Mouse (Mus musculus) ovary, postnatal 36 days (tissue): ENCODE measurements at regions not wholly inside any gene's neighbourhood (a gene's known extent, or its start where the extent isn't known, plus 50 kb on each side); places are given as distances from the start of the nearest gene placed in this dataset.
A peak's percentile ranks its signal among the peaks of the same experiment; 100 is the strongest.

Source experiments
- DNase-seq: peaks from one replicate; pipeline ENCODE4 v3.0.0; 2022; ENCODE audit warnings: low spot score, mixed read lengths

DNA sequence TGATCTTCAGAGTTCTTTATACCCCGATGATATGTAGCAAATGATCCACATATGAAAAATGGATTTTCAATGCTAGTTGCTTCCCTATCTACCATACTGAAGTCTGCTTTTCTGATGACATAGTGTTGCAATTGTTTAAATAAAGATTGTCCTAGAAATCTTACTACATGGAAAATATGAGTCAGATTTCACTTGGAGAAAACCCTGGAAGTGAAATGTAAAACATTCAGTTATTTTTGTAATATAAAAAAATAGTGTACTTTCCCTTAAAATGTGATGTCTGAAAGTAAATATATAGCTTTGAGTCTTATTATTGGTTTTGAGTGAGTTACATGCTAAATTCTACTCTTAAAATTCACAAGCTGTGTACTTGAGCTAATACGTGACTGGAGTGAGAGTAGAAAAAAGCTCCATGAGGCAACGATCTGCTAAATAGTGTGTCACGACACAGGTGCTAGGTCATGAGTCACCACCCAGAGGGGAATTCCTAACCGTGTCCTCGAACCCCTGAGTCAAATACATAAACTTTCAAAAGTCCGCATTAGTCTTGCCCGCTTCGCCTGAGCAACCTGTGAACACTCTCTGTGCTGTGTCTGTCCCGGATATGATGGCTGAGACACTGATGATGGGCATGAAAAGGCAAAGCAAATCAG is 430.5 kb downstream of the Hsfy2 start:
- DNase-seq = no peak

- DNase-seq = no peak
These were observed 442.0 kb downstream of the Hsfy2 start for GRCm38 (mm10) chr1:56195224-56195623.

DNA sequence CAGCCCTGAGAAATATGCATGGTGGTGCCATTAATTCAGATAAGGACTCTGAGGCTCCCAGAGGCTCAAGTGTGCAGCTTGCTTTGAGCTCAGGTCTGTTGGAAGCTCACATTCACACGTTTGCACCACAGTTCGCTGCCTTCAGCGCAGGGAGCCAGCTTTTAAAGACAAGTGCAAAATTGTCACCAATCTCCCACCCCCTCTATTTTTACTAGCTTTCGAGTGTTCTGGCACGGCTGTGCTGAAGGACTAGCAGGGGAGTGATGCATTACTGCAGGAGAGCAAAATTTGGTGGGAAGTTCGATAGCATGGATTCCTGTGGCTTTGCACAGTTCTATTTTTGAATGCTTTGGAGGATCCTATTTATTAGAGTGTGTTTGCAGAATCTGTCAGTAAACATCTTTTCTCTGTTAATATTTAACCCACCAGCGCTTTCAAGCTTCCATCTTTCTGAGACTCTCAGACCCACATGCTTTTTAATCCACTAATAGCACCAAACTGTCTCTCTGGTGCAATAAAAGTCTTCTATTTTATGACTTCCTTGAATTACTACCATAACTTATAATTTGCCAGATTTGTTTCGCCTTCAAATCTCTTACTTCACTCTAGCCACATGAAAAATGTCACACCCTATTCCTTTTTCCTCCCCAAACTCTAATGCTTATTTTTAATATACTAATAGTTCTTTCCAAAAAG is 453.6 kb downstream of the Hsfy2 start:
- no peak for DNase-seq

DNA sequence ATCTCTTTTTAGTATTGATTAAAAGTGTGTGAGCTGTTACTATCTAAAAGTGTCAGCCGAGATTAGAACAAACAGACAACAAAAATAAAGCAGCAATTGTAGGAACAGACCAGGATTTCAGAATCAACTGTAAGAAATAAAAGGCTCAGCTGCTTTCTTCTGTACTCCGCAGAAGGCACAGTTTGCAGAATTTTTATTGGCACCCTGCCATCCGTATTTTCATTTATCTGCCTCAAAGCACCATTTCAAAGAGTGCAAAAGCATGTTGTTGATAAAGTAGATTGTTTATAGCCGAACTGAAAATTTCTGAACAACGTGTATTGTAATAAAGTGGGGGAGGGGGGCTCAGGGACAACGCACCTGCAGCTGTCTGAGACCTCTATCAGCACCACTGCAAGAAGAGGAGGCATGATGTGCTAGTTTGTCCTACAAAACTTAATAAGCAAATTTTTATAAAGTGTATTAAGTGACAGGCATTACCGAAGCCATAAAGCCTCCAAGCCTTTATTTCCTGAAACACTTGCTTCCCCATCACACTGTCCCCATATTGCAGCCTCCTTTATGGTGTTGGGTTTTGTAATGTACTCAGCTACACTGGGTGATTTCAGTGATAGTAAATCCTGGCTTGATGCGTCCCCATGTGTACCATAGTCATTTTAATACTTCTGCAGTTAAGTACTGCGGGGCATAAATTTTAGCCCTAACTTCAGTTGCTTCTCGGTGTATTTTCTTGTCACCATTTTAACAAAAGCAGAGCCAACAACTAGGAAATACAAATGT is 457.8 kb downstream of the Hsfy2 start:
- DNase-seq = no peak

DNA sequence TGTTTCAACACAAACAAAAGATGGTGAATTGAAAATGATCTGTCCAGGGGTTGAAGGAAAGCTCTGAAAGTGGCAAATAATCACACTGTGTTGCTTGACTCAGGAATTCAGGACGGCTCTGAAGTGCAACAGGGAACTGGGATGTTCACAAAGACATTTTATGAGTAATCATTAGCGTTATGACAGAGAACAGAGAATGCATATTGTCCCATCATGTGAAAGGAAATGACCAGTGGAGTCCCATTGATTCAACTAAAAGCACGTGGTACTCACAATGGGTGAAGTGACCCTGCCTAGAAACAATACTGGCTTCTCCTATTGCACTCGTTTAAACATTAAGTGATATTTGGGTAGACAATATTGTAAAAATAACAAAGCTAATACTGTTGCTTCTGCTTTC is 466.1 kb downstream of the Hsfy2 start:
- no peak for DNase-seq

- no peak for DNase-seq
These were observed 468.5 kb downstream of the Hsfy2 start for GRCm38 (mm10) chr1:56168712-56169111.

- no peak for DNase-seq
These were observed 469.2 kb downstream of the Hsfy2 start for GRCm38 (mm10) chr1:56168063-56168462.

GRCm38 (mm10) chr1:56165228-56165627 is 472.0 kb downstream of the Hsfy2 start:
- DNase-seq = no peak

GRCm38 (mm10) chr1:56164366-56164765 is 472.9 kb downstream of the Hsfy2 start:
- no peak for DNase-seq

DNA sequence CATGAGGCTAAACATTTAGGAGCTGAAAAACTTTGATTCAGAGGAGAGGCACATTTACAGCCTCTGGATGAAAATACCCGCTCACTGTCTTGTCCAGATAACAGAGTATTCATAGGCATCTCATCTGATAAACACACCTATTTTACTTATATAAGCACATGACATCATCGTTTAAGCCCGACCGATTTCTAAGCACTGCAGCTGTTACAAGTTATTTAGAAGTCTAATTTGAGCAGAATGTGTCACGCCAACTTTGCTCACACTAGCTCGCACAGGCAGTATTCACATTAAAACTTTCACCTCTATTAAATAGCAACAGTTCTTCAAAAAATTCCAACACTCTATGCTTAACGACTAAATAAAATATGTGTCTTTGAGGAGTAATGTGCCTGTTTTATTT is 506.3 kb downstream of the Hsfy2 start:
- DNase-seq = no peak

DNA sequence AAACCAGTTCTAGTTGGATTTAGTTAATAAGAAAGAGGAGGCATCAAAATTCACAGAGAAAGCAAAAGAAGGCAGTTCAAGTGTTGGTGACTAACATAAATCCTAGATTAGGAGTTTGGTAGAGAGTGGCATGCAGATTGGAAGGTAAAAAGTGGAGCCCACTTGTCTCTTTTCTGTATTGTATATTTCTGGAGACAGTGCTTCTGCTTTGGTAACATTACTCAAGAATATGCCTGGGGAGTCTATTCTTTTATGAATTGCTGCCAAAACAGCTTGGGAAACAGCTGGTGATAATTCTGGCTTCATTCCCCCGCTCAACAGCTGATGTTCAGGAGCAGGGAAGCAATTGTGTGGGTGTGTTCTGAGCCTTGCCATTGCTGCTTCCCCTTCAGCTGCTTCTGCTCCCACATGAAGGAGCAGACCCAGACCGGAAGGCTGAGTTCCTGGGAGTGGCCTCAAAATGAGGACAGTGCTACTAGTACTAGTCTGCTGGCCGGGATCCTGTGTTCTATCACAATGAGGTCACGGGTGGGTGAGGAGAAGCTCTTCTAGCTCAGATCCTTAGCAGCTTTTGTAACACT is 547.9 kb downstream of the Hsfy2 start:
- DNase-seq = peak; percentile 5

- no peak for DNase-seq
These were observed 548.9 kb downstream of the Hsfy2 start for GRCm38 (mm10) chr1:56088357-56088756.

DNA sequence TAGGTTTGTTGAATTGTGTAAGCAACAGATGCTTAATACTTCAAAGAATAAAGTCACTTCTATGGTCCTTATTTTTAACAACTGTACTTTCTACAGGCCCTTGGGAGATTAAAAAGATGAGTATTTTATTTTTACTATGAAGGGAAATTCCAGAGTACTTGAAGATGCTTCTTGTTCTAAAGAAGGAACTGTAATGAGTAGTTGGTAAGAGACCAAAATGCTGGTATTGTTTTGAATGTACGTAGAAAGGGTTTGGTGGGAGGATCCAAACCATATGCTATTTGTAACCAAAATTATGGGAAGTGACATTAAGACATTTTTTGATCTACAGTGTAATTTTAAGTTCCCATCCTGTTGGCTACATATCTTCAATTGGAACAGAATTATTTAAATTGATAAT is 560.5 kb downstream of the Hsfy2 start:
- no peak for DNase-seq

- no peak for DNase-seq
These were observed 565.0 kb downstream of the Hsfy2 start for GRCm38 (mm10) chr1:56072255-56072654.

- no peak for DNase-seq
These were observed 573.8 kb downstream of the Hsfy2 start for GRCm38 (mm10) chr1:56063474-56063873.
